ENCODE assay signal across 11 mouse cellular contexts in the genomic region with DNA sequence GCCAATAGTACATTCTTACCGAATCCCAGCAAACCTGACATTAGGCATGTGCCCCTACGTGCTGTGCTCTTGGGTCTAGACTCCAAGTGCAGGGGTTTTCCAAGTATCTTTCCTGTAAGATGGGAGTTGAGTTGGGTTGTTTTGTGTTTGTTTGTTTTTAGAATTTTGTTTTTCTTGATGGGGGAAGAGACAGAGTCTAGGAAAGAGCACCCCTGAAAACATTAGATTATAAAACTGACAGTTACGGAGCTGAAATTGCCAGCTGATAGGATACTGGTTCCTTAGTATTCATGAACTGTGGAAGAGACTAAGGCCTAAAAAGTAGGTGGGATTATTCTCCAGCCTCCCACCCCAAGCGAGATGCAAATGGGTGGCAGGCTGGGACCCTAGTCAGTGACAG. TPM values are rescaled to one million over a fixed set of nuclear protein-coding genes. Genes with fewer than 3 reads are reported as not detected.
DNase-seq lines count a peak whose midpoint lies in the region; ATAC-seq lines count a peak whose summit lies in the region.
"Had no signal": no experiment of that assay in that cellular context is flagged by ENCODE, and none has a peak within 500 bp of the region (broad histone marks: within the 10 kb centered on the region; RNA-seq: fewer than 3 reads in every experiment).

No protein-coding gene starts in this region.

- H3K9me3 ChIP-seq in heart, embryonic 12.5 days (replicated peaks) = no peaks in the 10 kb centered on the region
- no peaks in the 10 kb centered on the region for H3K9me3 ChIP-seq in lung, embryonic 16.5 days (ENCODE audit: control insufficient read depth, low read length)
- no peaks in the 10 kb centered on the region for H3K9me3 ChIP-seq in intestine, embryonic 16.5 days (ENCODE audit: control insufficient read depth, low read length)
- no peaks in the 10 kb centered on the region for H3K9me3 ChIP-seq in neural tube, embryonic 15.5 days (replicated peaks)
- H3K9me3 ChIP-seq: neural tube, embryonic 12.5 days had no signal

- 0 out of 2 replicates have a peak, but pooled peaks cover 4% of the 10 kb centered on the region for H3K36me3 ChIP-seq in heart, embryonic 12.5 days
- H3K36me3 ChIP-seq in lung, embryonic 16.5 days (ENCODE audit: control insufficient read depth, insufficient read depth, low read length) = no peaks in the 10 kb centered on the region
- H3K36me3 ChIP-seq in intestine, embryonic 16.5 days (ENCODE audit: control insufficient read depth, insufficient read depth, low read length) = no peaks in the 10 kb centered on the region
- H3K36me3 ChIP-seq in neural tube, embryonic 15.5 days = no peaks in the 10 kb centered on the region
- H3K36me3 ChIP-seq: neural tube, embryonic 12.5 days had no signal

- peaks cover 98% of the 10 kb centered on the region for H3K4me1 ChIP-seq in heart, embryonic 12.5 days (replicated peaks)
- H3K4me1 ChIP-seq in lung, embryonic 16.5 days (replicated peaks; ENCODE audit: control insufficient read depth, insufficient read depth, low read length) = peaks cover 52% of the 10 kb centered on the region
- H3K4me1 ChIP-seq in intestine, embryonic 16.5 days (ENCODE audit: control insufficient read depth, insufficient read depth, low read length) = peaks cover 73% of the 10 kb centered on the region
- H3K4me1 ChIP-seq in neural tube, embryonic 15.5 days = peaks cover 100% of the 10 kb centered on the region

- intact Hi-C loops in heart, postnatal 36 days (cut with DNase I) = loop anchor here (2.0 kb wide), 1 partner anchor 18 kb away; no protein-coding TSS in a partner anchor

- peak overlapping the region; percentile 89 for H3K27ac ChIP-seq in heart, embryonic 12.5 days (ENCODE audit: poor library complexity, severe bottlenecking)
- peak overlapping the region; percentile 82 for H3K27ac ChIP-seq in lung, embryonic 16.5 days (ENCODE audit: low read length)
- H3K27ac ChIP-seq in intestine, embryonic 16.5 days (ENCODE audit: low read length) = peak overlapping the region; percentile 96
- peak overlapping the region; percentile 58; the same call in 1 of the 2 replicates for H3K27ac ChIP-seq in neural tube, embryonic 15.5 days (replicated peaks)
- H3K27ac ChIP-seq: left cerebral cortex, adult 2 months; neural tube, embryonic 12.5 days had no signal

- 64% methylated on average over 4 of the region's 4 CpGs for WGBS in heart, embryonic 12.5 days
- 77% methylated on average over 4 of the region's 4 CpGs for WGBS in lung, embryonic 16.5 days
- 75% methylated on average over 4 of the region's 4 CpGs for WGBS in intestine, embryonic 16.5 days
- WGBS in neural tube, embryonic 15.5 days = 88% methylated on average over 4 of the region's 4 CpGs

- no peak overlapping the region for H3K4me3 ChIP-seq in heart, embryonic 12.5 days
- H3K4me3 ChIP-seq in lung, embryonic 16.5 days (ENCODE audit: low read length) = no peak overlapping the region
- H3K4me3 ChIP-seq in intestine, embryonic 16.5 days (ENCODE audit: low read length) = no peak overlapping the region
- no peak overlapping the region for H3K4me3 ChIP-seq in neural tube, embryonic 15.5 days (replicated peaks)
- H3K4me3 ChIP-seq: left cerebral cortex, adult 2 months; neural tube, embryonic 12.5 days had no signal

- no peaks in the 10 kb centered on the region for H3K27me3 ChIP-seq in heart, embryonic 12.5 days (replicated peaks)
- H3K27me3 ChIP-seq in lung, embryonic 16.5 days (ENCODE audit: control insufficient read depth, insufficient read depth, low read depth, low read length) = no peaks in the 10 kb centered on the region
- no peaks in the 10 kb centered on the region for H3K27me3 ChIP-seq in intestine, embryonic 16.5 days (replicated peaks; ENCODE audit: control insufficient read depth, insufficient read depth, low read length)
- H3K27me3 ChIP-seq in neural tube, embryonic 15.5 days (replicated peaks) = no peaks in the 10 kb centered on the region
- H3K27me3 ChIP-seq: neural tube, embryonic 12.5 days had no signal

- H3K4me2 ChIP-seq in heart, embryonic 12.5 days = peak overlapping the region; percentile 44
- H3K4me2 ChIP-seq in lung, embryonic 16.5 days (ENCODE audit: low read depth, low read length) = no peak overlapping the region
- H3K4me2 ChIP-seq in intestine, embryonic 16.5 days (ENCODE audit: low read depth, low read length) = peak overlapping the region; percentile 39; the same call in 1 of the 2 replicates
- no peak overlapping the region for H3K4me2 ChIP-seq in neural tube, embryonic 15.5 days

- peak overlapping the region; percentile 63 for H3K9ac ChIP-seq in heart, embryonic 12.5 days
- no peak overlapping the region for H3K9ac ChIP-seq in lung, embryonic 16.5 days (ENCODE audit: low read length)
- H3K9ac ChIP-seq in intestine, embryonic 16.5 days (ENCODE audit: low read depth, low read length) = peak overlapping the region; percentile 61; the same call in 1 of the 2 replicates
- H3K9ac ChIP-seq in neural tube, embryonic 15.5 days (replicated peaks) = no peak overlapping the region
- H3K9ac ChIP-seq: neural tube, embryonic 12.5 days had no signal

- no peak for ATAC-seq in heart, embryonic 12.5 days (ENCODE audit: insufficient number of reproducible peaks, low FRiP score)
- no peak for ATAC-seq in lung, embryonic 16.5 days (ENCODE audit: low read depth)
- no peak for ATAC-seq in intestine, embryonic 16.5 days
- no peak for ATAC-seq in neural tube, embryonic 15.5 days (ENCODE audit: low FRiP score)

- DNase-seq in heart, postnatal 36 days = no peak
- DNase-seq in lung, postnatal 10 days = no peak
- no peak for DNase-seq in frontal cortex, postnatal 14 days (ENCODE audit: low spot score in 2 of 2)
- DNase-seq in MN1 (ENCODE audit: low spot score) = no peak
- DNase-seq: embryo, embryonic 11 days had no signal

RNA-seq across cellular contexts. Expression of a gene that starts 21.5 kb away (rescaled TPM):
- 34.2 and 41.4 TPM in 2 replicates for polyA plus RNA-seq in heart, embryonic 12.5 days (2016; fragmentation: Nextera tagmentation; extraction: Ambion mirVana)
- 10 to 100 TPM; 38.8 to 41.7 TPM for total RNA-seq in heart, postnatal 36 days (2021)
- 20.4 and 22.4 TPM in 2 replicates for polyA plus RNA-seq in lung, embryonic 16.5 days (2015; fragmentation: Nextera tagmentation; extraction: Ambion mirVana)
- polyA plus RNA-seq in intestine, embryonic 16.5 days (2015; fragmentation: Nextera tagmentation; extraction: Ambion mirVana) = 21.2 and 22.3 TPM in 2 replicates
- 51.1 and 54.7 TPM in 2 replicates for polyA plus RNA-seq in neural tube, embryonic 15.5 days (2015; fragmentation: Nextera tagmentation; extraction: Ambion mirVana)

Comparison
In these comparisons a context has a peak if more than half of its experiments do, and no peak if none do; other contexts are left out.
1. H3K4me2 ChIP-seq: peak in heart, embryonic 12.5 days (single experiment) and intestine, embryonic 16.5 days (single experiment); none in lung, embryonic 16.5 days (single experiment) and neural tube, embryonic 15.5 days (single experiment).
2. H3K9ac ChIP-seq: peak in heart, embryonic 12.5 days (single experiment) and intestine, embryonic 16.5 days (single experiment); none in lung, embryonic 16.5 days (single experiment) and neural tube, embryonic 15.5 days (single experiment).
3. Peak in every context shown above with its lines, with median percentiles within 50 percentile points of each other: H3K27ac ChIP-seq.